Mouse (Mus musculus) heart, embryonic 15.5 days (tissue): Measurements from ENCODE around the gene Plpp1. TPM values are rescaled to one million over a fixed set of nuclear protein-coding genes. Genes with fewer than 3 reads are reported as not detected.

Experiments used
- ATAC-seq: fragments of 200-750 bp; cut with Nextera tagmentation; replicated peaks from 2 replicates; pipeline ENCODE4 v1.8.0; 2017; ENCODE audit warnings: low read depth, moderate TSS enrichment; ENCODE audit not compliant: insufficient number of reproducible peaks, insufficient read depth, low FRiP score
- H3K27ac ChIP-seq: fragments of 300-500 bp; sonication (generic); 2 replicates; pipeline ENCODE4 v1.5.1; 2015; ENCODE audit warnings: mild to moderate bottlenecking, inconsistent platforms
- H3K27me3 ChIP-seq: fragments of 300-500 bp; sonication (generic); 2 replicates; pipeline ENCODE4 v1.6.1; 2015; ENCODE audit warnings: inconsistent platforms
- H3K36me3 ChIP-seq: fragments of 300-500 bp; sonication (generic); 2 replicates; pipeline ENCODE4 v1.6.1; 2015; ENCODE audit warnings: mild to moderate bottlenecking, inconsistent platforms
- H3K4me1 ChIP-seq: fragments of 300-500 bp; sonication (generic); replicated peaks from 2 replicates; pipeline ENCODE4 v1.6.1; 2015; ENCODE audit warnings: inconsistent platforms
- H3K4me2 ChIP-seq: fragments of 300-500 bp; sonication (generic); 2 replicates; pipeline ENCODE4 v1.6.1; 2015; ENCODE audit warnings: inconsistent platforms, mild to moderate bottlenecking, moderate library complexity
- H3K4me3 ChIP-seq: fragments of 300-500 bp; sonication (generic); 2 replicates; pipeline ENCODE4 v1.5.1; 2015; ENCODE audit warnings: mild to moderate bottlenecking, inconsistent platforms
- H3K9ac ChIP-seq: fragments of 300-500 bp; sonication (generic); 2 replicates; pipeline ENCODE4 v1.6.1; 2015; ENCODE audit warnings: mild to moderate bottlenecking, inconsistent platforms
- H3K9me3 ChIP-seq: fragments of 300-500 bp; sonication (generic); replicated peaks from 2 replicates; pipeline ENCODE4 v1.6.1; 2016; ENCODE audit warnings: inconsistent platforms
- WGBS: fragments of 180-500 bp; shearing (Covaris S2); methylation state at CpG from one replicate; pipeline ENCODE4 v1.1.7; 2015; ENCODE audit warnings: mixed read lengths; 5-methylcytosine and 5-hydroxymethylcytosine counted together
- polyA plus RNA-seq: library from polyadenylated mRNA; unstranded; fragments of >200 nt; fragmentation: Nextera tagmentation; extraction: Ambion mirVana; gene quantifications from 2 replicates; pipeline ENCODE4 v1.2.1, GENCODE M21; 2015

Plpp1 gene
- 54.1 and 61.2 TPM in 2 replicates for polyA plus RNA-seq

GRCm38 (mm10) chr13:112800597-112801380, at the start of gene Plpp1:
Plpp1 (plus strand) TSS chr13:112800792.
- WGBS = under 1% methylated on average over 83 of the region's 83 CpGs
- peak; percentile 98 for ATAC-seq
- peaks cover 5% of the 10 kb centered on the region for H3K36me3 ChIP-seq
- peaks cover 14% of the 10 kb centered on the region for H3K4me1 ChIP-seq
- peak within 1 kb of the TSS; percentile 77 for H3K9ac ChIP-seq
- H3K4me2 ChIP-seq = peak within 1 kb of the TSS; percentile 80
- no peaks in the 10 kb centered on the region for H3K27me3 ChIP-seq
- no peaks in the 10 kb centered on the region for H3K9me3 ChIP-seq
- H3K27ac ChIP-seq = peak within 1 kb of the TSS; percentile 97
- H3K4me3 ChIP-seq = peak within 1 kb of the TSS; percentile 87

- peak overlapping the region; percentile 74 for H3K27ac ChIP-seq
- H3K4me1 ChIP-seq = peaks cover 35% of the 10 kb centered on the region
- no peaks in the 10 kb centered on the region for H3K36me3 ChIP-seq
- H3K9ac ChIP-seq = peak overlapping the region; percentile 19; the same call in 1 of the 2 replicates
- H3K4me2 ChIP-seq = peak overlapping the region; percentile 44
- peak; percentile 82 for ATAC-seq
- no peaks in the 10 kb centered on the region for H3K27me3 ChIP-seq
- no peaks in the 10 kb centered on the region for H3K9me3 ChIP-seq
- WGBS = 15% methylated on average over 18 of the region's 18 CpGs
- H3K4me3 ChIP-seq = peak overlapping the region; percentile 4; the same call in 1 of the 2 replicates
These were observed 48.9 kb upstream of the Plpp1 start for GRCm38 (mm10) chr13:112751454-112752308.

GRCm38 (mm10) chr13:112752309-112752975, 48.1 kb upstream of the Plpp1 start:
- H3K9ac ChIP-seq = no peak overlapping the region
- peak overlapping the region; percentile 44 for H3K4me2 ChIP-seq
- ATAC-seq = no peak
- no peaks in the 10 kb centered on the region for H3K27me3 ChIP-seq
- WGBS = 62% methylated on average over 11 of the region's 11 CpGs
- no peaks in the 10 kb centered on the region for H3K9me3 ChIP-seq
- no peaks in the 10 kb centered on the region for H3K36me3 ChIP-seq
- peak overlapping the region; percentile 74 for H3K27ac ChIP-seq
- H3K4me1 ChIP-seq = peaks cover 35% of the 10 kb centered on the region
- H3K4me3 ChIP-seq = no peak overlapping the region

GRCm38 (mm10) chr13:112753522-112753921, 47.1 kb upstream of the Plpp1 start:
- no peak for ATAC-seq
- Histone ChIP-seq H3K4me2 (no peak overlapping the region), H3K9ac (no peak overlapping the region), H3K4me1 (peaks cover 36% of the 10 kb centered on the region), H3K27me3 (no peaks in the 10 kb centered on the region), H3K27ac (peak overlapping the region; percentile 74), H3K4me3 (no peak overlapping the region), H3K9me3 (no peaks in the 10 kb centered on the region), H3K36me3 (no peaks in the 10 kb centered on the region)
- 67% methylated on average over 9 of the region's 9 CpGs for WGBS

GRCm38 (mm10) chr13:112754871-112755270, 45.7 kb upstream of the Plpp1 start:
- H3K4me3 ChIP-seq = no peak overlapping the region
- H3K9ac ChIP-seq = no peak overlapping the region
- H3K36me3 ChIP-seq = no peaks in the 10 kb centered on the region
- ATAC-seq = no peak
- no peak overlapping the region for H3K4me2 ChIP-seq
- no peaks in the 10 kb centered on the region for H3K9me3 ChIP-seq
- H3K4me1 ChIP-seq = peaks cover 39% of the 10 kb centered on the region
- H3K27me3 ChIP-seq = no peaks in the 10 kb centered on the region
- 39% methylated on average over 4 of the region's 4 CpGs for WGBS
- peak overlapping the region; percentile 80 for H3K27ac ChIP-seq

GRCm38 (mm10) chr13:112755507-112756010, 45.0 kb upstream of the Plpp1 start:
- WGBS = 36% methylated on average over 11 of the region's 11 CpGs
- H3K27me3 ChIP-seq = no peaks in the 10 kb centered on the region

GRCm38 (mm10) chr13:112757395-112757794, 43.2 kb upstream of the Plpp1 start:
- Histone ChIP-seq H3K9me3 (no peaks in the 10 kb centered on the region), H3K9ac (no peak overlapping the region), H3K4me3 (no peak overlapping the region), H3K4me2 (no peak overlapping the region), H3K36me3 (no peaks in the 10 kb centered on the region), H3K27me3 (no peaks in the 10 kb centered on the region), H3K4me1 (peaks cover 28% of the 10 kb centered on the region), H3K27ac (peak overlapping the region; percentile 28; the same call in 1 of the 2 replicates)
- 64% methylated on average over 9 of the region's 9 CpGs for WGBS
- ATAC-seq = no peak

More at GRCm38 (mm10) chr13:112755507-112756010, 45.0 kb upstream of the Plpp1 start:
- H3K36me3 ChIP-seq = no peaks in the 10 kb centered on the region
- peak overlapping the region; percentile 39 for H3K4me2 ChIP-seq
- H3K27ac ChIP-seq = peak overlapping the region; percentile 80
- ATAC-seq = peak; percentile 15; the same call in 1 of the 2 replicates
- H3K9ac ChIP-seq = no peak overlapping the region
- no peak overlapping the region for H3K4me3 ChIP-seq
- peaks cover 38% of the 10 kb centered on the region for H3K4me1 ChIP-seq
- no peaks in the 10 kb centered on the region for H3K9me3 ChIP-seq

- H3K27ac ChIP-seq = no peak overlapping the region
- no peaks in the 10 kb centered on the region for H3K27me3 ChIP-seq
- peaks cover 36% of the 10 kb centered on the region for H3K4me1 ChIP-seq
- no peak for ATAC-seq
- H3K36me3 ChIP-seq = no peaks in the 10 kb centered on the region
- H3K9ac ChIP-seq = no peak overlapping the region
- H3K9me3 ChIP-seq = no peaks in the 10 kb centered on the region
- 76% methylated on average over 6 of the region's 6 CpGs for WGBS
- no peak overlapping the region for H3K4me3 ChIP-seq
- no peak overlapping the region for H3K4me2 ChIP-seq
These were observed 42.0 kb upstream of the Plpp1 start for GRCm38 (mm10) chr13:112758546-112759090.

- H3K4me1 ChIP-seq = peaks cover 44% of the 10 kb centered on the region
- no peak overlapping the region for H3K4me3 ChIP-seq
- no peaks in the 10 kb centered on the region for H3K27me3 ChIP-seq
- WGBS = 75% methylated on average over 9 of the region's 9 CpGs
- H3K36me3 ChIP-seq = no peaks in the 10 kb centered on the region
- no peak overlapping the region for H3K27ac ChIP-seq
- no peak for ATAC-seq
- no peaks in the 10 kb centered on the region for H3K9me3 ChIP-seq
- H3K9ac ChIP-seq = no peak overlapping the region
- H3K4me2 ChIP-seq = no peak overlapping the region
These were observed 41.2 kb upstream of the Plpp1 start for GRCm38 (mm10) chr13:112759364-112759763.

- Histone ChIP-seq H3K27me3 (no peaks in the 10 kb centered on the region), H3K4me2 (no peak overlapping the region), H3K9me3 (no peaks in the 10 kb centered on the region), H3K27ac (0 out of 2 replicates have a peak overlapping the region, but pooled peaks have one; percentile 6), H3K4me1 (peaks cover 46% of the 10 kb centered on the region), H3K36me3 (no peaks in the 10 kb centered on the region), H3K4me3 (no peak overlapping the region), H3K9ac (no peak overlapping the region)
- ATAC-seq = no peak
- WGBS = 56% methylated on average over 15 of the region's 15 CpGs
These were observed 40.6 kb upstream of the Plpp1 start for GRCm38 (mm10) chr13:112759777-112760537.
